Mouse (Mus musculus) megakaryocyte, embryonic 14.5 days (primary cell): Measurements from ENCODE around the gene Carns1.

Experiments used
- FLI1 ChIP-seq: IDR thresholded peaks from 2 replicates; pipeline ENCODE4 v1.6.1; 2012; ENCODE audit warnings: low read length, inconsistent platforms, mixed read lengths
- GATA1 ChIP-seq: IDR thresholded peaks from 3 replicates; pipeline ENCODE4 v1.6.1; 2012; ENCODE audit warnings: mixed read lengths, low read length, inconsistent platforms, borderline replicate concordance

DNA sequence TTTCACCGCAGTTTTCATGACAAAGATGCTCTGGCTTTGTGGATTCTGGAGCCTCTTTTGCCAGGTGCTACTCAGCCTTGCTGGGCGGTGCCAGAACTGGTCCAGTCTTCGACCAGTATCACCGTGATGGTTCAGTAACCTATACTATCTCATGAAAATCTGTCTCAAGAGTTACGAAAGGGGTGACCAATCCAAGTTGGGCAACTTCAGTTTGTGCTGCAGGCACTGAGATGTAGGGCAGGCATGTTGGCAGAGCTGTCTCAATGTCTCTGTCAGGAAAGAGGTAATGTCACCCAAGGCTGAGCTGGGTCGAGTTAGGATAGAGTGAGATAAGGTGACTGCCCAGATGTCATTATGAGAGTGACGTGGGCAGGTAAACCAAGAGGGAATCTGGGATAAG, 5.1 kb upstream of the Carns1 start:
- TF ChIP-seq GATA1 (no peak), FLI1 (no peak)
